Mouse (Mus musculus) testis, adult 2 months (tissue): ENCODE measurements around the gene Npm3.

Experiments
- CTCF ChIP-seq: fragments of 200-500 bp; IDR thresholded peaks from 2 replicates; pipeline ENCODE4 v1.5.1; 2012; ENCODE audit warnings: low read depth, mild to moderate bottlenecking, inconsistent platforms, low read length, moderate library complexity; ENCODE audit not compliant: control insufficient read depth, insufficient read depth, insufficient replicate concordance
- POLR2A ChIP-seq: fragments of 200-500 bp; IDR thresholded peaks from 2 replicates; pipeline ENCODE4 v1.6.1; 2012; ENCODE audit warnings: low read depth, mild to moderate bottlenecking, inconsistent platforms, low read length, moderate library complexity; ENCODE audit not compliant: control insufficient read depth

- no peak for TF ChIP-seq CTCF
- peak; percentile 13; the same call in 1 of the 2 replicates for TF ChIP-seq POLR2A
Measured at GRCm38 (mm10) chr19:45783933-45784576, 34.7 kb upstream of the Npm3 start.
